Mouse (Mus musculus) megakaryocyte, adult 5-6 weeks (primary cell): ENCODE data around the gene Fam71b. TPM values are rescaled to one million over a fixed set of nuclear protein-coding genes. Genes with fewer than 3 reads are reported as not detected.

ENCODE experiments used
- total RNA-seq, 2 experiments: library from RNA; stranded (forward) in 1 of 2; stranded (reverse) in 1 of 2; fragments of 153-499, 151-499 nt in 1 of 2; fragments of 221-1000, 200-1000 nt in 1 of 2; gene quantifications; 2 replicates each; pipeline versions ENCODE4 v1.2.3 to v1.2.4; 2015 to 2017

Fam71b gene
- total RNA-seq, 2 experiments from 2014 or later: 0.33 TPM; not detected in 1

Other genes with a start within 250 kb of the Fam71b start
- not detected in 2 replicates for gene Nipal4, start 230.1 kb upstream of the Fam71b start, total RNA-seq (2015)
- not detected in 2 replicates for gene Nipal4, start 230.1 kb upstream of the Fam71b start, total RNA-seq (2017)
- gene Fndc9, start 161.0 kb upstream of the Fam71b start, total RNA-seq (2015): not detected in 2 replicates
- not detected in 2 replicates for gene Fndc9, start 161.0 kb upstream of the Fam71b start, total RNA-seq (2017)
- gene Cyfip2, start 83.7 kb upstream of the Fam71b start, total RNA-seq (2015): 56.5 and 69.7 TPM in 2 replicates
- 28.2 and 50.1 TPM in 2 replicates for gene Cyfip2, start 83.7 kb upstream of the Fam71b start, total RNA-seq (2017)
- 4.4 and 5.5 TPM in 2 replicates for gene Itk, start 7.0 kb upstream of the Fam71b start, total RNA-seq (2015)
- 3.7 and 4.6 TPM in 2 replicates for gene Itk, start 7.0 kb upstream of the Fam71b start, total RNA-seq (2017)
- gene Med7, start 40.4 kb downstream of the Fam71b start, total RNA-seq (2015): 41.7 and 43.7 TPM in 2 replicates
- gene Med7, start 40.4 kb downstream of the Fam71b start, total RNA-seq (2017): 17.6 and 20.6 TPM in 2 replicates
- gene Havcr2, start 58.4 kb downstream of the Fam71b start, total RNA-seq (2015): 2.8 and 2.9 TPM in 2 replicates
- gene Havcr2, start 58.4 kb downstream of the Fam71b start, total RNA-seq (2017): 3.3 and 3.9 TPM in 2 replicates
- gene Gm12169, start 127.7 kb downstream of the Fam71b start, total RNA-seq (2015): not detected in 2 replicates
- gene Gm12169, start 127.7 kb downstream of the Fam71b start, total RNA-seq (2017): not detected in 2 replicates
- not detected in 2 replicates for gene BC053393, start 175.0 kb downstream of the Fam71b start, total RNA-seq (2015)
- not detected in 2 replicates for gene BC053393, start 175.0 kb downstream of the Fam71b start, total RNA-seq (2017)
- gene Dppa1, start 232.7 kb downstream of the Fam71b start, total RNA-seq (2015): not detected in 2 replicates
- not detected in 2 replicates for gene Dppa1, start 232.7 kb downstream of the Fam71b start, total RNA-seq (2017)